Mouse (Mus musculus): ENCODE results near the gene Skint8.

DNA sequence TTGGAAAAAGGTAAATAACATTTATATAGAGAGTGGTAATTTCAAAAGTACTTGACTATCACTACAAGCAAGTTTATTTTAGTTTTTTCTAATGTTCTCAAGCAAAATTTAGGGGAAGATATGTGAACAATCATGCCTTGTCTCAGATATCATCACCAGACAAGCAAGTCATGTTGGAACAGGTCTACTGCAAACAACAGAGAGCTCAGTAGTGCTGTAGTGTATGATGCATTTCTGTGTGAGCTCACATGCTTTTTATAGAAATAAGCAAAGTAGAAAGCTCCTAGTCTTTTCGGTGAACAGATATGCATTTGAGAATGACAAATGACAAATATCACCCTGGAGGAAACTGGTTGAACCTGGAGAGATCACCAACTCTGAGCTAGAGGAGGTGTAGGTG, at the start of gene Skint8:
- TF ChIP-seq GATA1 (IDR thresholded peaks at IDR 0.05; ENCODE audit: borderline replicate concordance, low read length) (no peak), FLI1 (IDR thresholded peaks at IDR 0.05; ENCODE audit: low read length) (no peak)
